Mouse (Mus musculus) lung, postnatal 0 days (tissue): ENCODE results near the gene Tcaim. TPM values are rescaled to one million over a fixed set of nuclear protein-coding genes. Genes with fewer than 3 reads are reported as not detected.

Source experiments
- ATAC-seq: fragments of 200-750 bp; cut with Nextera tagmentation; 2 replicates; pipeline ENCODE4 v1.8.0; 2017; ENCODE audit warnings: moderate library complexity
- DNase-seq: peaks from one replicate; pipeline ENCODE4 v3.0.0-alpha.2; 2016; ENCODE audit warnings: low spot score
- H3K27ac ChIP-seq: fragments of 300-500 bp; sonication (generic); 2 replicates; pipeline ENCODE4 v1.5.1; 2014; ENCODE audit warnings: antibody characterized with exemption, mild to moderate bottlenecking, low read length, mixed read lengths
- H3K27me3 ChIP-seq: fragments of 300-500 bp; sonication (generic); replicated peaks from 2 replicates; pipeline ENCODE4 v1.6.1; 2014; ENCODE audit warnings: low read length, mixed read lengths; ENCODE audit not compliant: insufficient read depth
- H3K36me3 ChIP-seq: fragments of 300-500 bp; sonication (generic); 2 replicates; pipeline ENCODE4 v1.6.1; 2014; ENCODE audit warnings: low read length, mixed read lengths; ENCODE audit not compliant: insufficient read depth
- H3K4me1 ChIP-seq: fragments of 300-500 bp; sonication (generic); 2 replicates; pipeline ENCODE4 v1.6.1; 2014; ENCODE audit warnings: antibody characterized with exemption, low read depth, low read length, mixed read lengths; ENCODE audit not compliant: insufficient read depth
- H3K4me2 ChIP-seq: fragments of 300-500 bp; sonication (generic); replicated peaks from 2 replicates; pipeline ENCODE4 v1.6.1; 2014; ENCODE audit warnings: low read depth, mild to moderate bottlenecking, low read length, moderate library complexity, mixed read lengths
- H3K4me3 ChIP-seq: fragments of 300-500 bp; sonication (generic); 2 replicates; pipeline ENCODE4 v1.5.1; 2014; ENCODE audit warnings: low read depth, low read length
- H3K9ac ChIP-seq: fragments of 300-500 bp; sonication (generic); replicated peaks from 2 replicates; pipeline ENCODE4 v1.6.1; 2014; ENCODE audit warnings: low read depth, mild to moderate bottlenecking
- H3K9me3 ChIP-seq: fragments of 300-500 bp; sonication (generic); 2 replicates; pipeline ENCODE4 v1.6.1; 2016; ENCODE audit warnings: low read length, mixed read lengths
- CTCF ChIP-seq: IDR thresholded peaks from 2 replicates; pipeline ENCODE4 v1.5.1; 2016; ENCODE audit warnings: antibody characterized with exemption, mild to moderate bottlenecking
- EP300 ChIP-seq: IDR thresholded peaks from 2 replicates; pipeline ENCODE4 v1.6.1; 2016; ENCODE audit warnings: antibody characterized with exemption, mild to moderate bottlenecking, control low read depth
- WGBS: fragments of 180-500 bp; shearing (Covaris S2); extraction: QIAGEN DNeasy Blood & Tissue Kit; methylation state at CpG from one replicate; pipeline ENCODE4 v1.1.7; 2014; 5-methylcytosine and 5-hydroxymethylcytosine counted together
- polyA plus RNA-seq: library from polyadenylated mRNA; unstranded; fragments of >200 nt; fragmentation: Nextera tagmentation; extraction: Ambion mirVana; gene quantifications from 2 replicates; pipeline ENCODE4 v1.2.1, GENCODE M21; 2015

The Tcaim gene
- polyA plus RNA-seq, 1 experiment from 2014 or later: 5.0 TPM

DNA sequence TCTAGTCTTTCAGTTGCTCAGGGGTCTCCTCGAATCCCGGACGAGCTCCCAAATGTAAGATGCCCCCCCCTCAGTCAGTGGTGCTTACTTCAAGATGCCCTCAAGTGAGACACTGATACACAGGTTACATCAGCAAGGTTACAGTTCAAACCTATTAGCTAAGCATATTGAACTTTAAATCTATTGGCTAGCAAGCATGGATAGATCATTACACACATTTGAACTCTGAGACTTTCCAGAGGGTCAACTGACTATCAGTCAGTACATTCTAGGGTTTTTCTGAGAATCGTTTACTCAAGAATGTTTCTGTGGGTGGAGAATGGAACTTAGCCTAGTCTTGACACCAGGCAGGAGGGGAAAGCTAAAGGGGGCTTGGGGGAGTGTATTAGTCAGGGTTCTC is 67.3 kb downstream of the Tcaim start:
- Histone ChIP-seq H3K9me3 (no peaks in the 10 kb centered on the region), H3K4me3 (no peak overlapping the region), H3K27ac (no peak overlapping the region), H3K36me3 (no peaks in the 10 kb centered on the region), H3K4me2 (no peak overlapping the region), H3K27me3 (no peaks in the 10 kb centered on the region), H3K9ac (no peak overlapping the region), H3K4me1 (no peaks in the 10 kb centered on the region)
- DNase-seq (no peak), ATAC-seq (no peak)
- WGBS: 81% methylated on average over 4 of the region's 4 CpGs
- TF ChIP-seq CTCF: no peak
- TF ChIP-seq EP300: no peak

DNA sequence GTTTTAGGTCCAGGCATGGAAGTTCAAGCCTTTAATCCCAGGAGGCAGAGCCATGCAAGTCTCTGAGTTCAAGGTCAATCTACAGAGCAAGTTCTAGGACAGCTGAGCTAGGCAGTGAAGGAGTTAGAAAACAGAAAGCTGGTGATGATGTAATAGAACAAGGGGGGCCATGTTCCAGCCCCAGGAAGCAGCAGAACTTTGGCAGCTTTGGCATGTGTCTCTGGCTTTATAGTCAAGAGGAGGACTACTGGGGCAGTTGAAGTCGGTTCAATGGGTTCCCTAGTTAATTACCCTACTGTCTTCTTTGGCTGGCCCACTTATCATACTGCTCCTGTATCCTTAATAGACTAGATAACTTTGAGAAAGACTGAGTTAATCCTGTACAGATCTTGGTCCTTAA is 69.3 kb downstream of the Tcaim start:
- no peak overlapping the region for H3K9ac ChIP-seq
- ATAC-seq (no peak), DNase-seq (no peak)
- H3K9me3 ChIP-seq: no peaks in the 10 kb centered on the region
- H3K4me2 ChIP-seq: no peak overlapping the region
- H3K4me3 ChIP-seq: no peak overlapping the region
- no peaks in the 10 kb centered on the region for H3K4me1 ChIP-seq
- TF ChIP-seq EP300: no peak
- no peak for TF ChIP-seq CTCF
- no peak overlapping the region for H3K27ac ChIP-seq
- H3K27me3 ChIP-seq: no peaks in the 10 kb centered on the region
- H3K36me3 ChIP-seq: no peaks in the 10 kb centered on the region
- 56% methylated on average over 1 of the region's 1 CpGs for WGBS

DNA sequence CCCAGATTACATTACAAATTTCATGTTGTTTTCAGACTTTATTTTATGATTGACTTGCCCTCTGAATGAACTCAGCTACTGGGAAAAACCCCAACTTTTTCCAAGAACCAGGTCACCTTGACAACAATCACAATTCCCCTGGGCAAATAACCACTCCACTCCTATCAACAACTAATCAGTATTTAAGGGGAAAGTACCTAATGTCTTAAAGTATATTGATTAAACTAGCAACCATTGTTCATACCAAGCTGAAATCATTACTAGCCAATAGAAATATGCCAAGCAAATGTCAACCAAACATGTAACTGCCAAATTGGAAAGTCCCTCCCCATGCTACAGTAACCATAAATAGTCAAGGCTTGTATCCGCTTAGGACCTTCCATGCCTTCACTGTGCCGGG is 69.8 kb downstream of the Tcaim start:
- no peaks in the 10 kb centered on the region for H3K9me3 ChIP-seq
- no peak overlapping the region for H3K4me3 ChIP-seq
- H3K36me3 ChIP-seq: no peaks in the 10 kb centered on the region
- DNase-seq (no peak), ATAC-seq (no peak)
- TF ChIP-seq CTCF (no peak), EP300 (no peak)
- 88% methylated on average over 2 of the region's 2 CpGs for WGBS
- H3K9ac ChIP-seq: no peak overlapping the region
- H3K4me2 ChIP-seq: no peak overlapping the region
- no peaks in the 10 kb centered on the region for H3K4me1 ChIP-seq
- no peak overlapping the region for H3K27ac ChIP-seq
- no peaks in the 10 kb centered on the region for H3K27me3 ChIP-seq

DNA sequence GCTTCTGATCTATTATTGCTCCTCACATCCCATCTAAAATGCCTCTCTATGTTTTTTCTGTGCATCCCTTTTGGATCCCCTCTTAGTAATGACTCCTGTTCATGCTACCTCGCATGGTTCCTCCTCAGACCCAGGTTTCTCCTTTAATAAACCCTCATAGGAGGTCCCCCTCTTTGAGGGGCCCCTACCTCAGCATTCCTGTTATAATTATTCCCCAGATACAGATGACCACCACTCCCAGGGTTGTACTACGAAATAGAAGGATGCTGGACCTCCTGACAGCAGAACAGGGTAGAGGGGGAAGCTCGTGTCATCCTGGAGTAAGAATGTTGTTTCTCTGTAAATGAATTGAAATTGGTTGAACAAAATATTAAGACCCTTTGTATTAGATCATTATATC is 80.0 kb downstream of the Tcaim start, which contains the start of gene Zkscan7:
Gene Zkscan7, plus strand, starts transcription at position 301 of the 400 bp plus-strand sequence.
- 83% methylated on average over 3 of the region's 3 CpGs for WGBS
- peak within 1 kb of the TSS; percentile 75 for H3K4me2 ChIP-seq
- peak within 1 kb of the TSS; percentile 79 for H3K4me3 ChIP-seq
- 0 out of 2 replicates have a peak within 1 kb of the TSS, but pooled peaks have one; percentile 69 for H3K9ac ChIP-seq
- DNase-seq: no peak
- no peak within 1 kb of the TSS for H3K27ac ChIP-seq
- TF ChIP-seq CTCF (no peak), EP300 (no peak)
- no peaks in the 10 kb centered on the region; the same call in 1 of the 2 replicates for H3K4me1 ChIP-seq
- H3K9me3 ChIP-seq: peaks cover 3% of the 10 kb centered on the region; the same call in 1 of the 2 replicates
- ATAC-seq: no peak
- no peaks in the 10 kb centered on the region for H3K27me3 ChIP-seq
- no peaks in the 10 kb centered on the region for H3K36me3 ChIP-seq

Other genes with a start within 250 kb of the Tcaim start
- gene Topaz1, start 58.2 kb upstream of the Tcaim start, polyA plus RNA-seq: 0.05 and 0.16 TPM in 2 replicates
- 0.24 and 0.33 TPM in 2 replicates for gene Gm35549, start 38.5 kb downstream of the Tcaim start, polyA plus RNA-seq
- 21.7 and 25.4 TPM in 2 replicates for gene Zfp445, start 60.5 kb downstream of the Tcaim start, polyA plus RNA-seq
- gene Zkscan7, start 80.1 kb downstream of the Tcaim start, polyA plus RNA-seq: 2.7 and 2.9 TPM in 2 replicates
- 9.6 and 11.0 TPM in 2 replicates for gene Zfp105, start 117.5 kb downstream of the Tcaim start, polyA plus RNA-seq
- gene 1110059G10Rik, start 145.5 kb downstream of the Tcaim start, polyA plus RNA-seq: 39.2 and 42.5 TPM in 2 replicates
- 3.5 and 4.6 TPM in 2 replicates for gene Kif15, start 145.5 kb downstream of the Tcaim start, polyA plus RNA-seq
- gene Tmem42, start 215.8 kb downstream of the Tcaim start, polyA plus RNA-seq: 44.7 and 55.7 TPM in 2 replicates
- 1.1 and 1.2 TPM in 2 replicates for gene Tgm4, start 229.2 kb downstream of the Tcaim start, polyA plus RNA-seq